Mouse (Mus musculus) frontal cortex, postnatal 14 days (tissue): Measurements from ENCODE around the gene Kif26b.

ENCODE experiments used
- DNase-seq, 2 experiments: peaks; one replicate each; pipeline ENCODE4 v3.0.0; 2022; ENCODE audit warnings: low spot score in 2 of 2

Kif26b gene

GRCm38 (mm10) chr1:178716411-178716810, 187.5 kb downstream of the Kif26b start:
- DNase-seq, result no peak

GRCm38 (mm10) chr1:178720821-178721220, 191.9 kb downstream of the Kif26b start:
- no peak for DNase-seq

- DNase-seq, result no peak
Measured at GRCm38 (mm10) chr1:178722793-178723192, 193.9 kb downstream of the Kif26b start.

DNA sequence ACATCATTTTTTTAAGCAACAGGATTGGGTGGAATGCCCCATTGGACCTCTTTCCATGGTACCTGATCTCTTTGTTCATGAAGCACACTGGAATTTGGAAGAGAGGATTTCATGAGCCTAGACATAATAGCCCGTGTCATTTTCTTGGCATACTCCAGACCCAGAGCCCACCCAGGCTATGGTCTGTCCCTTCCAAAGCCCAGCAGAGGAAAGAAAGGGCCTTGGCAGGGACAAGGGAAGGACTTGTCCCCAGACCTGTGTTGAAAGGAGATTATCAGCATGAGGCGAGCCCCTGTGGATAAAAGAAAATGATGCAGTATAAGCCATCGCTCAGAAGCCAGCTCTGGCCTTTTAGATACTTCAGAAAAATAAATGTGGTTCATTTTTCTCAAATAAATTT, 196.6 kb downstream of the Kif26b start:
- DNase-seq, result no peak

GRCm38 (mm10) chr1:178728256-178728655, 199.3 kb downstream of the Kif26b start:
- DNase-seq, result no peak

GRCm38 (mm10) chr1:178730271-178730670, 201.3 kb downstream of the Kif26b start:
- no peak for DNase-seq

DNA sequence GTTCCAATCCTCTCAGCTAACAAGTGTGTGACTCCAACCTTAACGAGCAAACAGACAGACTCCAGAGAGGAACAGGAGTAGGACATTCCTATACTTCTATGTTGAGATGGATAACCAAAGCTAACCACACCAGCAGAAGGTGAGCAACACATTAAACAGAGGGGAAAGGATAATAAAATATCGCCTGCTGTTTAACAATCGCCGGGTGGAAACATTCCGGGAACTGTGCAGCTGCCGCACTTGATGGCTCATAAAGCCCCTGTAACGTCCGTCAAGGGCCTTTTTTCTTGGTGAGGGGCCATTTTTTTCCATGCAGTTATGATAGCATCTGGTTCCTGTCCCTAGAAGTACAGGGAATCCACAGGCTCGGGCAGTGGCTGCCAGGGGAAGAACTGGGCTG, 204.1 kb downstream of the Kif26b start:
- DNase-seq, result no peak

DNA sequence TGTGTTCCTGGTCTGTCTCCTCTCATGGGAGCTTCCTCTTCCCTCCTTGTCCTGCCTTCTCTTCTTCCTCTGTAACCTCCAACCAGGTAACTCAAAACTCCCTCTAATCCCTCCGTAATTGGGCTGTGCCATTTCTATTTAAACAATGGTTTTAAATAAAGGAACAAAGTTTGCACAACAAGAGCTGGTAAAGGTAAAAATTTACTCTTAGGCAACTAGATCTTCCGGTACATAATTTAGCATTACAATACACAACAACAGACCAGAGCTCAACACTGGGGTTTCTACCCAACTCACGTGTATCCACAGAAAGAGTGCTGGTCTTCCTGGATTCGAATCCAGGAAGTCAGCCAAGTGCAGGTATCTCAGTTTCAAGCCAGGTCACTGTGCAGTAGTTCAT, 205.7 kb downstream of the Kif26b start:
- no peak for DNase-seq

GRCm38 (mm10) chr1:178736931-178737330, 208.0 kb downstream of the Kif26b start:
- no peak for DNase-seq

- no peak for DNase-seq
Measured at GRCm38 (mm10) chr1:178743820-178744219, 214.9 kb downstream of the Kif26b start.

GRCm38 (mm10) chr1:178744526-178744925, 215.6 kb downstream of the Kif26b start:
- no peak for DNase-seq

- no peak for DNase-seq
Measured at GRCm38 (mm10) chr1:178744961-178745360, 216.0 kb downstream of the Kif26b start.

DNA sequence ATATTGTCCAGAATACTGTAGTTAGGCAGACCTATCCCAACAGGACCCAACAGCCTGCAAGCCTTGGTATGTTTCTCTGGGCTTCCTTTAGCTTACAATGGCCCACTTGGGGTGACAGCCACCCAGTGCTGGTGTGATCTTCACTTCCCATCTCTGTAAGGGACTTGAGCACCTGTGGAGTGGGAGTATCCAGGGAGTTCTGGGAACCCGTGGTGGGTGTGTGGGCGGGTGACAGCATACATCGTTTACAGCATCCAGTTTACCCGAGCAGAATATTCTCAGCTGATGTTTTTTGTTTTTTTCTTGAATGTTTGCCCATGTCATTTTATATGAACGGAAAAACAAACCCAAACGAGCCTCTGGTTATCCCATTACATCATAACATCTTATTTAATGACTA, 216.5 kb downstream of the Kif26b start:
- no peak for DNase-seq

DNA sequence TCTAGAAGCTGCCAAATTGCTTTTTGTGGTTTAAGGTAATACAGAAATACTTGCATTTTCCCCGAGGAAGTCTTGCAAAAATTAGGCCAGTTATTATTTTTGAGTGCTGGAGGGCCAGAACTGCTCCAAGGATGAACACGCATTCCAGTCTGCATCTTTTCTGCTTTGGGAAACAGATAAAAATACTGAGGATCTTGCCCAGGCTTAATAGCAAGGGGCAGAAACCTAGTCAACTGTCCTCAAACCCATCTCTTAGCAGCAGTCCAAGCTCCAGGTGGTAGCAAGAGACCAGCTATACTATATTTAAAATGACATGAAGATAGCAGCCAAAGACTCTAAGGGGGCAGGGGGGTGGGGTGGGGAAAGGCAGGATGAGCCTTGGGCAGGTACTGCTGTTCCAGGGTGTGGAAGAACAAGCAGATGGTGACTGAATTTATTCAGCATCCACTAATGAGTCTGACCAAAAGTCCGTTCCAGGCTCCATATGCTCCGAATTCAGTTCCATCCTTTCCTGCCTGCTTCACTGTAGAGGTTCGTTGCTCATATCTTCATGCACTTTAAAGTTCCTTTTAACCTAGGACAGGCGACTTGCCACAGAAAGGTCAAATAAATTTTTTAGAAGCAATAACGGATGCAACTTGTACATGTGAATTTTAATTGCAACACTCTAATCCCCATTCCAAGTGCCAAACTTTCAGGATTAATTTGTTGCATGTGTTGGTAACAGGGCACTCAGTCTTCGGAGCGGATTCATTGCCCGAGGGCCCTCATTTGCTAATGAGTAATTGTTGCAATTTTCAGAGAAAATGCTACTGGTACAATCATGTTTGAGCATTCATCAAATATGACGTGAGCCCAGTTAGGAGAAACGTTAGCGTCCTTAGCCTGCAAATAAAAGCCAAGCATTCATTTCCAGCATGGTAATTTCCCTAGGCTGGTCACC, 218.6 kb downstream of the Kif26b start:
- DNase-seq, result no peak

- DNase-seq, result no peak
Measured at GRCm38 (mm10) chr1:178748222-178748600, 219.3 kb downstream of the Kif26b start.

DNA sequence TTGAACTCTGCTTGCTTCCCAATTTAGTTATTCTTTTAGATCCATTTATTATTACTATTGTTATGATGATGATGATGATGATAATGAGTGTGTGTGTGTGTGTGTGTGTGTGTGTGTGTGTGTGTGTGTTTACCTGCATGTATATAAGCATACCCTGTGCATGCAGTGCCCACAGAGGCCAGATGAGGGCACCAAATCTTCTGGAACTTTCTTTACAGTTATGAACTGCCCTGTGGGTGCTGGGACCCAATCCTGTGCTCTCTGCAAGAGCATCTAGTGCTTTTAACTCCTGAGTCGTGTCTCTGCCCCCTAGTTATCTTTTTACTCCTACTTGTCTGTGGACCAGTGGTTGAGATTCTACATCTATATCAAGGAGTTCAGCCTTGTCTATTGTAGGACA, 219.7 kb downstream of the Kif26b start:
- DNase-seq, result no peak

DNA sequence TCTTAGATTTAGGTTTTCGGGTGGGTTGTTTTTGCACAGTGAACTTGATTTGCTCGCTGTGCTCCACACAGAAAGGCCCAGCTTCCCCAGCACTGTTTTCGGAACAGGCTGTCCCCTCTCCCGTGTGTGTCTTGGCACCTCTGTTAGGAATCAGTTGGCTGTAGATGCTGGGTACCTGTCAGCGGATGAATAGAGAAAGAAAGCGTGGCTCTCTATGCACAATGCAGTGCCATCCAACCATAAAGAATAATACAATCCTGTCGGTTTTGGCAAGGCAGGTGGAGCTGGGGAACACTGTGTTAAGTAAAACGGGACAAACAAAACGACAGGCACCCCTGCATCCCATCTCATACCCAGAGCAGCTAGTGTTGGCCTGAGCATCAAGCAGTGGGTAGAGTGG, 220.9 kb downstream of the Kif26b start:
- DNase-seq, result no peak

- DNase-seq, result no peak
Measured at GRCm38 (mm10) chr1:178758441-178758840, 229.5 kb downstream of the Kif26b start.

DNA sequence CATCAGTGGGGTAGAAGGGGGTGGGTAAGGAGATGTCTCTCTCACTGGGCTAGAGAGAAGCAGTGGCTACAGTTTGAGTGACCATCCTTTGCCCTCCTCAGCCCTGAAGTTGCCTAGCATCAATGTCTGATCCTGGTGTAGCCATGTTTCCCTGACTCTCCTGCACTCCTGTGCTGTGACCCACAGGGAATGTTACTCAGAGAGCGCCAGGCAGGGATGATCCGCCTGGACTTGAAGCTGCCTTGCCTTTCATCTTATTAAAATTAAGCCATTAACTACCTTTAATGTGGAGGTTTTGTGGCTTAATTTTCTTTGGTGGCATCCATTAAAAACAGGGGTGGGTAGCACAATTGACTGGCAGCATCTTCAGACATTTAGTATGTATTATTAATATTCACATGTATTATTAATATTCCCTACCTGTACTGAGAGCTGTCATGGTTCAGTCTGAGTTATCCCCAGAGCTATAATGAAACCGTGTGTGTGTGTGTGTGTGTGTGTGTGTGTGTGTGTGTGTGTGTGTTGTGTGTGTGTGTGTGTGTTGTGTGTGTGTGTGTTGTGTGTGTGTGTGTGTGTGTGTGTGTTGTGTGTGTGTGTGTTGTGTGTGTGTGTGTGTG, 233.3 kb downstream of the Kif26b start:
- DNase-seq, result no peak

DNA sequence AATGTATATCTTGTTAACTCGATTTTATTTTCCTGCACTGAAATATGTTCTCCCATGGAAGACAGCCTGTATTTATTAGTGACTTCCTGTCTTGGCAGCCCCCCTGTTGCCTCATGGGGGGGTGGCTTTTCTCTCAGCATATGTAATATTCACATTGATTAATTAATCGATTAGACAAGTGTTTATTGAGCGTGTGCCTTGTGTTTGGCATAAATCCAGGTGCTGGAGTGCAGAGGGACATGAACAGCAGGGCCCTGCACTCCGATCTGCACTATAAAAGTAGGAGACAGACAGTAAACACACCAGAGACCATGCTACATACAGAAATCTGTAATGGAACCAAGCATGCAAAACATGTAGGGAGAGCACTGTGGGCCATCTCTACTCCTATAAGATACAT, 236.0 kb downstream of the Kif26b start:
- DNase-seq, result no peak

DNA sequence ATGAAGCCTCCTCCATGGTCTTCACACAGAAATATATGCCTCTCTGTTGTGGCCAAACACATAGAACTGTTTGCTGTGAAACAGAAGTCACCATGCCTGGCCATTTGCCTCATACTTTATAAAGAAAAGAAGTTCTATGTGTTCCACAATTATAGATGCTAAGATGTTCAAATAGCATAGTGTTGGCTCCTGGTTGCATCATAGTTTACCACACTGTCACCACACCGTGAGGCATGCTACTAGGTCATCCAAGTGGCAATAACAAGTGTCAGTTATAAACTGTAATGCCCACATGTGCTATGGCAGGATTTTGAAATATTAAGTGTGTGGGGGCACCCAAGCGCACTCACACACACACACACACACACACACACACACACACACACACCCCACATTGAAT, 236.7 kb downstream of the Kif26b start:
- no peak for DNase-seq

DNA sequence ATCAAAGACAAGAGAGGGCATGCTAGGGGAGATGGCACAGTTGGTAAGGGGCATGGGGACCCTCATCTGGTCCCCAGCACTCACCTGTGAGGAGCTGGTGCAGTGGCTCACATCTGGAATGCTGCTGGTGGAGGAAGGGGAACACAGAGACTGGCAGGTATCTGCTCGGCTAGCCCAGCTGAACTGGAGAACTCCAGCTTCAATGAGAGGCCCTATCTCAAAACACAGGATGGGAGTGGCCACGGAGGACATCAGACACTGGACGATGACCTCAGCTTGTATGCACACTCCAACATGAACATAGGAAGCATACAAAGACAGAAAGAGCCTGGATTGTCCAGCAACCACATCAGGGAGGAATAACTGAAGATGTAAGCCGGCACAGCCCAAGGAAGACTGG, 240.1 kb downstream of the Kif26b start:
- no peak for DNase-seq

GRCm38 (mm10) chr1:178769988-178770387, 241.1 kb downstream of the Kif26b start:
- DNase-seq, result no peak
